Mouse (Mus musculus): ENCODE measurements around the gene Cpne4.

Cpne4 gene

GRCm38 (mm10) chr9:104546986-104547385, at the start of gene Cpne4:
Gene Cpne4, plus strand, starts transcription at chr9:104547286.
- DNase-seq: no peak

GRCm38 (mm10) chr9:104515187-104515586, 31.9 kb upstream of the Cpne4 start:
- DNase-seq: no peak

DNA sequence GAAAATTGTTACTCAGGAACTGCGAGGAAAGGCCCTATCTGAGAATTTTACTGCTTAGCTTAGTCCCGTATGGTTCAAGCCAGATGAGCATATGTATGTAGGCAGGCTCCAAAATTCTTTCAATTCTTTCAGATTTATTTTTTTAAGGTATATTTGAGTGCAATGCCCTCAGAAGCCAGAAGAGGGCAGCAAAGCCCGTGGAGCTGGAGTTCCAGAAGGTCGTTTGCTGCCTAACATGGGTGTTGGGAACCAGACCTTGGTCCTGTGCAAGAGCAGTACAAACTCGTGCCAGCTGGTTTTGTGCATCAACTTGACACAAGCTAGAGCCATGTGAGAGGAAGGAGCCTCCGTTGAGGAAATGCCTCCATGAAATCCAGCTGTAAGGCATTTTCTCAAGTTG, 11.6 kb upstream of the Cpne4 start:
- peak in 1 of 2 experiments; percentile 3 for DNase-seq

DNA sequence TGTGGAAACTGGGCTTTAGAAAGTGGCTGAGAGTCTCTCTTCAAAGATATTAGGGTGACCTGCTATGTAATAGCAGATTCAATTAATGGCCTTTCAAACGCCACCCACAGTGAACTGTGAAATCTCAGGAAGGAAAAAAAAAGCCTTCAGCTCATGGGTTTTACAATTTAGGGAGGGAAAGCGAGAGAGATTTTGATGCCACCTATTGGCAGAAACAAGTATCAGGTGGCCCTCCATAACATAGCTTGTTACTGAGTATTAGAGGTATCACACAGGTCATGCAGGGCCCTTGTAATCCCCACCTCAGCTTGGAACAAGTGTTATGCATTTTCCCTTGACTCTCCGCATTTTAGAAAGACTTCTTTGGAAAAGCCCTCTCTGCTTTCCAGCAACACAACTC, 18.7 kb downstream of the Cpne4 start:
- no peak for DNase-seq

DNA sequence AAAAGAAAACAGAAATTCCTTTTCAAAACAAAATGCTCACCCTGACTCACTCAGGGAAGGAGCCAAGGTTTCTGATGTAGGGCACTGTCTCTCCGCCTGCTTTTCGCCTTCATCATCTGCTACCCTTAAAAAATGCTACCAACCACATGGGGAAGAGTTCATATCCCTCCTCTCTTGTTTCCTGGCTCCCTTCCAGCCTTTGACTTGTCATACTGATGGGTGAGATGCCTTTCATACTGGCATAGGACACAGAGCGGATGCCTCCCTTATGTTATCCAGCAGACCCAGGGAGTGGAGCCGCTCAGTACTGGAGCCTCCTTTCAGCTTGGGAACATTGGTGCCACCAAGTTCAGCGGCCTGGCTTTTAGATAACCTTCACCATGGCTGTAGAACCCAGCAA, 19.4 kb downstream of the Cpne4 start:
- no peak for DNase-seq

DNA sequence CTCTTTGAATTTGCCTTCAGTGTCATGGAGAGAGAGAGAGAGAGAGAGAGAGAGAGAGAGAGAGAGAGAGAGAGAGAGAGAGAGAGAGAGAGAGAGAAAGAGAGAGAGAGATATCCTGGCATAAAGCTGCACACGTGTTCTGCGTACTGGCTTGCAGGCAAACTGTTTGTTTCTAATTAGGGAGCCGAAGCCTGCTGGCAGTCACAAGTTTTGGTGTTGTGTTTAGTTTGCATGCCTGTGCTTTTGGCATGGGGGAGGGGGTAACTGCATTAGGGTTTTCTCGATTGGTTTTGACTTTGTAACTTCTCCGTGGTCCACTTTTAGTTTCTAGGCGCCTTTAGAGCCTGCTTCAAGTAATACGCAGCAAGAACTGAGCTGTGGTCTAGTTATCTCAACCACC, 20.0 kb downstream of the Cpne4 start:
- no peak for DNase-seq

- peak; percentile 63 to 80 for DNase-seq
These were observed 22.5 kb downstream of the Cpne4 start for GRCm38 (mm10) chr9:104569480-104570167.

GRCm38 (mm10) chr9:104572856-104573255, 25.8 kb downstream of the Cpne4 start:
- no peak for DNase-seq

- DNase-seq: peak; percentile 88 to 91
These were observed 27.4 kb downstream of the Cpne4 start for GRCm38 (mm10) chr9:104574476-104574875.

GRCm38 (mm10) chr9:104581921-104582624, 35.0 kb downstream of the Cpne4 start:
- DNase-seq: no peak

DNA sequence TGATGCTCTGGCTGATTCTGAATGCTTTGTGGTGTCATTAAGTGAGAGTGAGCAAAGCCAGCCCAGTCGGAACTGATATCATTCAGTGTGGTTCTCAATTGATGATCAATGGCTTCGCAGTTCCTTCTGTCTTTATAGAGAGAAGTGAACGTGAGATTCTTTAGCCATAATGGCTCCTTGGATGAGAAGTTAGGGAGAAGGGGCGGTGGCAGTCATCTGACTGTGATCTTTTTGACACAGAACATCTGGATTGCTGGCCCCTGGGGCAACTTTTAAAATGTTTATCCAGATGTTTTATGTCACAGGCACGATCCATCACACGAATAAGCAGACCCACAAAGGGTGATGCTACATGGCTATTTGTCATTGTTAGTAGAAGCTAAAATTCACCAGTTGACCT, 35.6 kb downstream of the Cpne4 start:
- no peak for DNase-seq

DNA sequence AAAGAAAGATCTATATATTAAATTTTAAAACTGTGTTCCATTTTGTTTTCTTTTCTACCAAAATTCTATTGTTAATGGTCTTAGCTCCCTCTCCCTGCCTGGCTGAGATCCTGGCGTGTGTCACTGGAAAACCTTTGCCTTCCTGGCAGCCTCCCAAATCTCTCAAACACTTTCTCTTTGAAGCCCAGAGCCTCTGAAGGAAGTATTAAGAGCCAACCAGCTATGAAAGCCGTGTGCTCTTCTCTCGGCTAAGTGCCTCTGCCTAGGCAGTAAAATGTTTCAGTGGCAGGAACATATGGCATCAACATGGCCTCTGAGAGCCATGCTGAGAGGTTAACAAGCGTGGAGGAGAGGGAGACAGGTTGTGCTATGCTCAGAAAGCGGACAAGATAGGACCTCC, 47.5 kb downstream of the Cpne4 start:
- DNase-seq: peak; percentile 57 to 72

GRCm38 (mm10) chr9:104594979-104595378, 47.9 kb downstream of the Cpne4 start:
- DNase-seq: no peak

GRCm38 (mm10) chr9:104612523-104612922, 65.4 kb downstream of the Cpne4 start:
- no peak for DNase-seq

- no peak for DNase-seq
These were observed 69.6 kb downstream of the Cpne4 start for GRCm38 (mm10) chr9:104616691-104617090.

DNA sequence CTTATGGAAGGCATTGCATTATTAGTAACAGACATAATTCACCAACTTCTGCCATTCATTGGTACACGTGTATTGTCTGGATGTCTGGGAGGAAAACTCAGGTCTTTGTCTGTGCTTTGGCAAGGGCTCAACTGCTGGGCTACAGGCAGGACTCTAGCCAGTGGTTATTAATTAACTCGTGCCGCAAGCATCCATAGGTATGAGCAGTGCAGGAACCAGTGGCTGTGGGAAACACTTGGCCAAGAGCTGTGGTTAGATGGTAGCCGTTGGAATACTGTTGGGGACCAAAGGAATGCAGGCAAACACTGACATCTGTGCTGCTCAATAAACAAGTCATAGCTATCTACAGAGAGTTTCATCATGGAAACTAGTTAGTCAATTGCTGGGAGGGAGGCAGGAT, 76.5 kb downstream of the Cpne4 start:
- DNase-seq: no peak

- no peak for DNase-seq
These were observed 80.7 kb downstream of the Cpne4 start for GRCm38 (mm10) chr9:104627816-104628215.

- DNase-seq: no peak
These were observed 82.2 kb downstream of the Cpne4 start for GRCm38 (mm10) chr9:104629282-104629681.

DNA sequence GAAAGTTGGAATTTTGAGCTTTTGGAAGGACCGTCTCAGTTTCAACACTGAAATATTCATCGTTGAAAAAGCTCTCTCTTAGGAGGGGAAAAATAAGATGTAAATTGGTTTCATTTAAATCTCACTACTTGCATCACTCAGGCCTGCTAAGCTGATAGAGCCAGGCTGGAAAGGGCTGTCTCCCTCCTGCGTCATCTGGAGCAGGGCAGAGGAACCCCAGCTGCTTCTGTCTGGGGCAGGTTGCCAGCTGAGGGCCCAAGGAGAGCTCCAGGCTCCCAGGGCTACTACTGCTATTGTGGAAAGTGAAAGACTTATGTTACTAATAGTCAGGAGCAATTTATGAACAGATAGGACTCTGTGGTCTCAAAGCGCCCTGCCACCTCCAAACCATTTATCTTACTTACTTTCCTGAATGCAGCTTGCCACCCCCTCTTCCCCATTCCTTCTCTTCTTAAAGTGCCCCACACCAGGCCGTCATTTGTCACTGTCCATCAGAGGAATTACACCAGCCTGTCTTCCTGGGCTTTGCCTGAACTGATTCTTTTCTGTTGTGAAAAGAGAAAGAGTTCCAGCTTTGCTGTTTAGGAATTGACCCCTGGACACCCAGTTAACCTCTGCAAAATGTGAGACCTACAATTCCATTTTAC, 99.4 kb downstream of the Cpne4 start:
- no peak for DNase-seq

DNA sequence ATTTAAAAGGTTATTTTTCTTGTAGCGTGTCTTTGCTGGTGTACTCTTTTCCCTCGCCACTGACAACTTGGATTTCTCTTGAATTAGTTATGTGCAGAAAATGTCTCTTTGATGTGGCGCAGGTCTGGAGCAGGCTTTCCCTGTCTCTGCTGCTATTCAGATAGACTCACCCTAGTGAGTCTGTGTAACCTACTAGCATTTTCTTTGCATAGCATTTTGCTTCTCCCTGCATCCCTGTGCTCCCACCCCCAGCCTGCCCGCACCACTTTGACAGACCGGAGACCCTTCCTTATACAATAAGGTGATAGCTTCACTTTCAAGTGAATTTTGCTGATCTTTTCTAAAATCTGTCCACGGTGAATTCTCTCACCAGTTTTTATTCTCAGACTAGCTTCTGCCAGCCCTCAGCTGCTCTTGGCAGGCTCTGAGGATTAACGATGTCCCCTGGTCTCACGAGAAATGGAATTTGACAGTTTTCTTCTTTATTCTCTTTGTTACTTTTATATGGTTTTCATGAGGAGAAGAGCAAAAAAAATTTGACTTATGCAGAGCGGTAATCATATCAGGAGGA, 105.7 kb downstream of the Cpne4 start:
- DNase-seq: peak in 1 of 2 experiments; percentile 6

DNA sequence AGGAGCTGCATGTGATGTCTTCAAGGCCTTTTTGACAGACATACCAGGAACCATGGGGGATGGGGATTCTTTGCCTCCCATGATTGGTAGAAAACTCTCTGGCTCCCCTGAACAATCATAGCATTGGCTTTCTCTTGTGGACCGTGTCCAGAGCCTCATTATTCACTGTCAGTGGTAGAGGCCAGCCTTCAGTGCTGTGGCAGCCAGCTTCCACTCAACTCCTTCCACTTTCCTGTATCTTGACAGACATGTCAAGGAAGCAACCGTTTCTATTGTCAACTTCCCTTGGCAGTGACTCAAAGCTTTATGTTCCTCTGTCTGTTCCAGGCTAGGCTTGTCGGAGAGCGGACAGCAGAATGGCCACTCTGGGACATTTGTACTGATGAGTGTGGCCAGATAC, 112.7 kb downstream of the Cpne4 start:
- no peak for DNase-seq

DNA sequence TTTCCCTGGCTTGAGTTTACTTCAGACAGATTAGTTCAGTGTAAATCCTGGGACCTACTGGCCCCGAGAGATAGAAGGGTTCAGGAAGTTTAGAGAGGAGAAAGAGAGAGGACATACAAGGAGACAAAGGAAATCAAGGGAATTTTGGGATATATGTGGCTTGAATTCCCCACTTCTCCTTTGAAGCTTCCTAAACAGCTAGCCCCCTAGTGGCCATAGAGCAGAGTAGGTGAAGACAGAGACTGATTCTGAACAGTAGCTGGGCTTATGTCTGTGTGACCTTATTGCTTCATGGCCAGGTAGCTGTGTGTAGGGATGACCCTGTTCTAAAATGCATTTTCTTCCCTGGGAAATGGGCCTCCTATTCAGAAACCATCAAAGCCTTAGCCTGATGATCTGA, 129.6 kb downstream of the Cpne4 start:
- peak; percentile 7 to 24 for DNase-seq

- DNase-seq: no peak
These were observed 131.5 kb downstream of the Cpne4 start for GRCm38 (mm10) chr9:104678571-104678970.

- DNase-seq: no peak
These were observed 140.0 kb downstream of the Cpne4 start for GRCm38 (mm10) chr9:104687051-104687450.
